8 mouse cellular contexts compared by ENCODE assay signal in genomic region chr9:107570016-107570415, GRCm38 (mm10). TPM values are rescaled to one million over a fixed set of nuclear protein-coding genes. Genes with fewer than 3 reads are reported as not detected.
DNase-seq lines count a peak whose midpoint lies in the region; ATAC-seq and TF ChIP-seq lines count a peak whose summit lies in the region.

No protein-coding gene starts in this region.

- H3K9me3 ChIP-seq in heart, embryonic 13.5 days, result no peaks in the 10 kb centered on the region
- H3K9me3 ChIP-seq in ES-E14 (ENCODE audit: control insufficient read depth, insufficient read depth, low read depth, low read length), result no peaks in the 10 kb centered on the region
- H3K9me3 ChIP-seq in heart, embryonic 16.5 days (replicated peaks; ENCODE audit: control insufficient read depth, low read length), result no peaks in the 10 kb centered on the region
- no peaks in the 10 kb centered on the region for H3K9me3 ChIP-seq in liver, embryonic 16.5 days (replicated peaks; ENCODE audit: control insufficient read depth, low read length)

- no peaks in the 10 kb centered on the region for H3K27me3 ChIP-seq in heart, embryonic 13.5 days (replicated peaks)
- no peaks in the 10 kb centered on the region for H3K27me3 ChIP-seq in heart, embryonic 16.5 days (ENCODE audit: control insufficient read depth, insufficient read depth, low read length)
- H3K27me3 ChIP-seq in liver, embryonic 16.5 days (ENCODE audit: control insufficient read depth, insufficient read depth, low read depth, low read length), result no peaks in the 10 kb centered on the region

- no peak for DNase-seq in heart, postnatal 4 days
- DNase-seq in ES-E14 (ENCODE audit: low read depth, low spot score), result no peak
- no peak for DNase-seq in adrenal gland, postnatal 25 days
- DNase-seq in layer of hippocampus, postnatal 14 days (ENCODE audit: low spot score in 2 of 2), result no peak

- H3K27ac ChIP-seq in heart, embryonic 13.5 days (replicated peaks), result peak overlapping the region; percentile 83
- no peak overlapping the region for H3K27ac ChIP-seq in ES-E14 (ENCODE audit: insufficient read depth, low read depth, low read length, poor library complexity, severe bottlenecking)
- no peak overlapping the region; the same call in 1 of the 2 replicates for H3K27ac ChIP-seq in heart, embryonic 16.5 days (ENCODE audit: low read length)
- peak overlapping the region; percentile 92 for H3K27ac ChIP-seq in liver, embryonic 16.5 days (ENCODE audit: low read length)

- in situ Hi-C loops in ES-E14 (cut with MboI; ENCODE audit: low sequenced_read_pairs in 2 of 2, unreplicated experiment in 2 of 2), result no loop called here

- 50% methylated on average over 13 of the region's 13 CpGs for WGBS in heart, embryonic 13.5 days
- WGBS in heart, embryonic 16.5 days, result 43% methylated on average over 13 of the region's 13 CpGs
- 61% methylated on average over 13 of the region's 13 CpGs for WGBS in liver, embryonic 16.5 days (ENCODE audit: insufficient replicate concordance)

- peaks cover 57% of the 10 kb centered on the region for H3K4me1 ChIP-seq in heart, embryonic 13.5 days
- H3K4me1 ChIP-seq in ES-E14 (ENCODE audit: control insufficient read depth in 2 of 2, insufficient read depth in 2 of 2, low read length in 2 of 2, poor library complexity in 1 of 2), result peaks cover 0 to 21% of the 10 kb centered on the region in 2 experiments; a peak in 3 of 4 replicates
- peaks cover 34% of the 10 kb centered on the region for H3K4me1 ChIP-seq in heart, embryonic 16.5 days (ENCODE audit: control insufficient read depth, insufficient read depth, low read length)
- H3K4me1 ChIP-seq in liver, embryonic 16.5 days (ENCODE audit: control insufficient read depth, low read depth, low read length), result peaks cover 67% of the 10 kb centered on the region

- H3K4me2 ChIP-seq in heart, embryonic 13.5 days, result peak overlapping the region; percentile 81
- peak overlapping the region; percentile 75 for H3K4me2 ChIP-seq in heart, embryonic 16.5 days (ENCODE audit: low read depth, low read length)
- H3K4me2 ChIP-seq in liver, embryonic 16.5 days (ENCODE audit: low read depth, low read length), result peak overlapping the region; percentile 81

- ATAC-seq in heart, embryonic 13.5 days (ENCODE audit: extremely low read depth, insufficient number of reproducible peaks, low FRiP score, low TSS enrichment), result no peak
- ATAC-seq in heart, embryonic 16.5 days (replicated peaks; ENCODE audit: extremely low read depth, insufficient read depth, low FRiP score), result no peak
- no peak for ATAC-seq in liver, embryonic 16.5 days (ENCODE audit: low read depth)
- ATAC-seq in CD4-positive, CD25-positive, alpha-beta regulatory T cell, adult 4 months, result no peak

- H3K9ac ChIP-seq in heart, embryonic 13.5 days, result peak overlapping the region; percentile 93
- peak overlapping the region; percentile 80; the same call in 1 of the 2 replicates for H3K9ac ChIP-seq in ES-E14 (ENCODE audit: insufficient read depth, low read depth, low read length, poor library complexity, severe bottlenecking)
- peak overlapping the region; percentile 94 for H3K9ac ChIP-seq in heart, embryonic 16.5 days (ENCODE audit: low read length)
- peak overlapping the region; percentile 80 for H3K9ac ChIP-seq in liver, embryonic 16.5 days (ENCODE audit: low read depth, low read length)

- H3K4me3 ChIP-seq in heart, embryonic 13.5 days, result peak overlapping the region; percentile 87
- peak overlapping the region; percentile 67 to 81 for H3K4me3 ChIP-seq in ES-E14 (ENCODE audit: insufficient read depth in 1 of 2, low read depth in 1 of 2, low read length in 2 of 2, poor library complexity in 1 of 2, severe bottlenecking in 1 of 2)
- peak overlapping the region; percentile 87 for H3K4me3 ChIP-seq in heart, embryonic 16.5 days (ENCODE audit: low read length)
- peak overlapping the region; percentile 74 for H3K4me3 ChIP-seq in liver, embryonic 16.5 days (ENCODE audit: low read depth, low read length)

- H3K36me3 ChIP-seq in heart, embryonic 13.5 days, result peaks cover 53% of the 10 kb centered on the region
- peaks cover 20% of the 10 kb centered on the region for H3K36me3 ChIP-seq in ES-E14 (ENCODE audit: control insufficient read depth, insufficient read depth, low read length, poor library complexity, severe bottlenecking)
- H3K36me3 ChIP-seq in heart, embryonic 16.5 days (ENCODE audit: control insufficient read depth, insufficient read depth), result peaks cover 18% of the 10 kb centered on the region
- peaks cover 4% of the 10 kb centered on the region for H3K36me3 ChIP-seq in liver, embryonic 16.5 days (ENCODE audit: control insufficient read depth, insufficient read depth)

TF ChIP-seq in ES-E14, 5 proteins besides CTCF, POLR2A, EP300 and RAD21:
- no peak for TF ChIP-seq ZNF384 (IDR thresholded peaks at IDR 0.05; ENCODE audit: low read depth, low read length)
- TF ChIP-seq MAFK (IDR thresholded peaks at IDR 0.05; ENCODE audit: insufficient read depth, low read depth, low read length), result no peak
- TF ChIP-seq CHD2 (IDR thresholded peaks at IDR 0.05; ENCODE audit: low read depth, low read length), result no peak
- TF ChIP-seq ZC3H11A (IDR thresholded peaks at IDR 0.05; ENCODE audit: borderline replicate concordance, low read depth, low read length), result no peak
- no peak for TF ChIP-seq HCFC1 (IDR thresholded peaks at IDR 0.05; ENCODE audit: borderline replicate concordance, insufficient read depth, low read length)

RNA-seq across cellular contexts. Expression of gene Hyal2, which starts 2.3 kb away (rescaled TPM):
- polyA plus RNA-seq in heart, embryonic 13.5 days (2015; fragmentation: Nextera tagmentation; extraction: Ambion mirVana), result 94.0 and 104 TPM in 2 replicates
- total RNA-seq in heart, postnatal 4 days (2021), result 10 to 100 TPM; 43.4 to 49.7 TPM
- 68.1 and 117 TPM in 2 replicates for total RNA-seq in ES-E14 (2012; rRNA removed)
- 87.4 and 87.7 TPM in 2 replicates for polyA plus RNA-seq in heart, embryonic 16.5 days (2015; fragmentation: Nextera tagmentation; extraction: Ambion mirVana)
- polyA plus RNA-seq in liver, embryonic 16.5 days (2015; fragmentation: Nextera tagmentation; extraction: Ambion mirVana), result 48.9 and 50.2 TPM in 2 replicates
- 10 to 100 TPM; 11.0 to 11.7 TPM for polyA plus RNA-seq in CD4-positive, CD25-positive, alpha-beta regulatory T cell, adult 4 months (2017; shearing (Covaris generic))
- 31.1 and 36.1 TPM in 2 replicates for total RNA-seq in adrenal gland, postnatal 25 days (2021)
- total RNA-seq in layer of hippocampus, postnatal 14 days (2021), result 10 to 100 TPM; 14.6 to 16.8 TPM

RNA-seq across cellular contexts. Expression of gene Hyal1, which starts 6.7 kb away (rescaled TPM):
- polyA plus RNA-seq in heart, embryonic 13.5 days (2015; fragmentation: Nextera tagmentation; extraction: Ambion mirVana), result 6.3 and 7.5 TPM in 2 replicates
- 1 to 10 TPM; 3.4 to 4.7 TPM for total RNA-seq in heart, postnatal 4 days (2021)
- total RNA-seq in ES-E14 (2012; rRNA removed), result 11.8 and 19.2 TPM in 2 replicates
- 7.5 and 8.4 TPM in 2 replicates for polyA plus RNA-seq in heart, embryonic 16.5 days (2015; fragmentation: Nextera tagmentation; extraction: Ambion mirVana)
- 3.3 and 3.8 TPM in 2 replicates for polyA plus RNA-seq in liver, embryonic 16.5 days (2015; fragmentation: Nextera tagmentation; extraction: Ambion mirVana)
- 1 to 10 TPM; 6.7 to 7.9 TPM for polyA plus RNA-seq in CD4-positive, CD25-positive, alpha-beta regulatory T cell, adult 4 months (2017; shearing (Covaris generic))
- total RNA-seq in adrenal gland, postnatal 25 days (2021), result 10.9 and 11.6 TPM in 2 replicates
- total RNA-seq in layer of hippocampus, postnatal 14 days (2021), result 1 to 10 TPM; 4.8 to 6.3 TPM

RNA-seq across cellular contexts. Expression of gene Tusc2, which starts 7.0 kb away (rescaled TPM):
- 44.5 and 51.6 TPM in 2 replicates for polyA plus RNA-seq in heart, embryonic 13.5 days (2015; fragmentation: Nextera tagmentation; extraction: Ambion mirVana)
- total RNA-seq in heart, postnatal 4 days (2021), result 10 to 100 TPM; 22.3 to 24.0 TPM
- 14.0 and 14.2 TPM in 2 replicates for total RNA-seq in ES-E14 (2012; rRNA removed)
- polyA plus RNA-seq in heart, embryonic 16.5 days (2015; fragmentation: Nextera tagmentation; extraction: Ambion mirVana), result 44.3 and 44.7 TPM in 2 replicates
- polyA plus RNA-seq in liver, embryonic 16.5 days (2015; fragmentation: Nextera tagmentation; extraction: Ambion mirVana), result 29.1 and 29.4 TPM in 2 replicates
- polyA plus RNA-seq in CD4-positive, CD25-positive, alpha-beta regulatory T cell, adult 4 months (2017; shearing (Covaris generic)), result 1 to 10 TPM; 4.1 to 8.1 TPM
- 48.2 and 48.4 TPM in 2 replicates for total RNA-seq in adrenal gland, postnatal 25 days (2021)
- 10 to 100 TPM; 63.0 to 64.1 TPM for total RNA-seq in layer of hippocampus, postnatal 14 days (2021)

RNA-seq across cellular contexts. Expression of gene Naa80, which starts 8.7 kb away (rescaled TPM):
- polyA plus RNA-seq in heart, embryonic 13.5 days (2015; fragmentation: Nextera tagmentation; extraction: Ambion mirVana), result 13.9 and 14.6 TPM in 2 replicates
- 10 to 100 TPM; 12.2 to 12.4 TPM for total RNA-seq in heart, postnatal 4 days (2021)
- total RNA-seq in ES-E14 (2012; rRNA removed), result 7.3 and 13.3 TPM in 2 replicates
- 15.1 and 19.2 TPM in 2 replicates for polyA plus RNA-seq in heart, embryonic 16.5 days (2015; fragmentation: Nextera tagmentation; extraction: Ambion mirVana)
- 10.5 and 14.1 TPM in 2 replicates for polyA plus RNA-seq in liver, embryonic 16.5 days (2015; fragmentation: Nextera tagmentation; extraction: Ambion mirVana)
- 10 to 100 TPM; 25.4 to 34.9 TPM for polyA plus RNA-seq in CD4-positive, CD25-positive, alpha-beta regulatory T cell, adult 4 months (2017; shearing (Covaris generic))
- 21.2 and 21.4 TPM in 2 replicates for total RNA-seq in adrenal gland, postnatal 25 days (2021)
- total RNA-seq in layer of hippocampus, postnatal 14 days (2021), result 10 to 100 TPM in 1 of 2 experiments, 1 to 10 TPM in 1; 9.5 to 10.0 TPM

RNA-seq across cellular contexts. Expression of gene Hyal3, which starts 10.6 kb away (rescaled TPM):
- polyA plus RNA-seq in heart, embryonic 13.5 days (2015; fragmentation: Nextera tagmentation; extraction: Ambion mirVana), result 0.48 and 0.68 TPM in 2 replicates
- 1 to 10 TPM in 1 of 2 experiments, under 1 TPM in 1; 0.74 to 1.1 TPM for total RNA-seq in heart, postnatal 4 days (2021)
- 0.54 and 1.2 TPM in 2 replicates for total RNA-seq in ES-E14 (2012; rRNA removed)
- polyA plus RNA-seq in heart, embryonic 16.5 days (2015; fragmentation: Nextera tagmentation; extraction: Ambion mirVana), result 0.54 and 0.69 TPM in 2 replicates
- polyA plus RNA-seq in liver, embryonic 16.5 days (2015; fragmentation: Nextera tagmentation; extraction: Ambion mirVana), result 0.89 and 0.96 TPM in 2 replicates
- 1 to 10 TPM in 1 of 2 experiments, under 1 TPM in 1; 0.90 to 1.4 TPM for polyA plus RNA-seq in CD4-positive, CD25-positive, alpha-beta regulatory T cell, adult 4 months (2017; shearing (Covaris generic))
- total RNA-seq in adrenal gland, postnatal 25 days (2021), result 2.0 and 2.8 TPM in 2 replicates
- 1 to 10 TPM in 1 of 2 experiments, under 1 TPM in 1; 0.95 to 1.5 TPM for total RNA-seq in layer of hippocampus, postnatal 14 days (2021)

Comparison
In these comparisons a context has a peak if more than half of its experiments do, and no peak if none do; other contexts are left out.
1. H3K27ac ChIP-seq: peak in heart, embryonic 13.5 days (single experiment) and liver, embryonic 16.5 days (single experiment); none in ES-E14 (single experiment) and heart, embryonic 16.5 days (single experiment).
2. Peak in every context shown above with its lines, with median percentiles within 50 percentile points of each other: H3K4me2 ChIP-seq, H3K4me3 ChIP-seq and H3K9ac ChIP-seq.